Mouse (Mus musculus) central nervous system, embryonic 11.5 days (tissue): ENCODE measurements around the gene Aip. TPM values are rescaled to one million over a fixed set of nuclear protein-coding genes. Genes with fewer than 3 reads are reported as not detected.

ENCODE experiments used
- polyA plus RNA-seq: library from polyadenylated mRNA; depleted of rRNA; stranded (reverse); fragments of >200 nt; gene quantifications from 2 replicates; pipeline ENCODE4 v1.2.3, GENCODE M21; 2012; rRNA removed

Gene Aip
- polyA plus RNA-seq = 53.3 and 100 TPM in 2 replicates

DNA sequence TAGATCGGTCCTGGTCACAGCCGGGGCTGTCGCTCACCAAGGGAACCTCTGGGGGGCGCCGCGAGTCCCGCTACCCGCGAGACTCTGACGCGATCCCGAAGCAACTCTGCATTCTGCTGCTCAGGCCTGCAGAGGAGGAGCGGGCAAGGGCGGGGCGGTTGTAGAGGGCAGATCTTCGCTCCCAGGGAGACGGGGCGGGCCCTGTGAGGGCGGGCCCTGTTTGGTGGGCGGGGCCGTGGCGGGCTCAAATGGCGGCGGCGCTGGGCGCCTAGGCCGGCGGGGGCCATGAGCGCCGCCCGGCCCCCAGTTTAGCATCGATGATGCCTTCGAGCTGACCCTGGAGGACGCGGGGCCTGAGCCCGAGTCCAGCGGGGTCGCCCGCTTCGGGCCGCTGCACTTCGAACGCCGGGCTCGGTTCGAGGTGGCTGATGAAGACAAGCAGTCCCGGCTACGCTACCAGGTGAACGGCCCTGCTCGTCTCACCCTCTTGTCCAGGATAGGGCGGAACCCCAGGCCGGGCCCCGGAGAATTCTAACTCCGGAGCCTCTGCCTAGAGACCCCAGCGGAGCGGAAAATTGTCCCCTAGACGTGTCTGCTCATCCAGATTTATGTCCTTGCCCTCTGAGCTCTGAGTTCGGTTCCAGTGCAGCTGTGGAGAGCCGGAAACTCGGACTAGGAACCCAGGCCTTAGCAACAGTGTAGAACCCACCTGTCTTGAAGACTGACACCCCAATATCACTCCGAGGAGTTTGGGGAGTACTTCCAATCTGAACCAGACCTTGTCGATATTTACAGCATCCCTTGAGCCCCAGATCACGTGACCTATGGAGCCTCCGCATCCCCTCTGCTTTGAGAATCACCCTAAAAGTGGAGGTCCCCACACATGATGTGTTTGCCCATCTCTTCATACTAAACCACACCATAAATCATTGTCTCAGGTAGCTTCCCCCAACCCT lies at the start of gene Aip:
Gene Aip, minus strand, starts transcription at position 118 of the 956 bp plus-strand sequence.

GRCm38 (mm10) chr19:4162646-4163542 lies 37.2 kb upstream of the Aip start, which contains the start of gene Rps6kb2:
TSS of gene Rps6kb2 (minus strand) at chr19:4163354.

GRCm38 (mm10) chr19:4153232-4153654 lies 27.6 kb upstream of the Aip start, which contains the start of gene Ptprcap:
TSS of gene Ptprcap (plus strand) at chr19:4153604.

GRCm38 (mm10) chr19:4148491-4148806 lies 22.8 kb upstream of the Aip start, which contains the start of gene Coro1b:
TSS of gene Coro1b (plus strand) at chr19:4148619.

GRCm38 (mm10) chr19:4143759-4144268 lies 18.2 kb upstream of the Aip start, which contains the start of gene Cabp4:
TSS of gene Cabp4 (minus strand) at chr19:4144033.

GRCm38 (mm10) chr19:4139446-4139845 lies 13.8 kb upstream of the Aip start, which contains the start of gene Gpr152:
TSS of gene Gpr152 (plus strand) at chr19:4139787.

GRCm38 (mm10) chr19:4099837-4100717 lies 25.6 kb downstream of the Aip start, which contains the start of gene Pitpnm1:
TSS of gene Pitpnm1 (plus strand) at chr19:4099998.

GRCm38 (mm10) chr19:4096642-4097440 lies 28.8 kb downstream of the Aip start, which contains the start of gene Cdk2ap2:
TSS of gene Cdk2ap2 (plus strand) at chr19:4097182.

DNA sequence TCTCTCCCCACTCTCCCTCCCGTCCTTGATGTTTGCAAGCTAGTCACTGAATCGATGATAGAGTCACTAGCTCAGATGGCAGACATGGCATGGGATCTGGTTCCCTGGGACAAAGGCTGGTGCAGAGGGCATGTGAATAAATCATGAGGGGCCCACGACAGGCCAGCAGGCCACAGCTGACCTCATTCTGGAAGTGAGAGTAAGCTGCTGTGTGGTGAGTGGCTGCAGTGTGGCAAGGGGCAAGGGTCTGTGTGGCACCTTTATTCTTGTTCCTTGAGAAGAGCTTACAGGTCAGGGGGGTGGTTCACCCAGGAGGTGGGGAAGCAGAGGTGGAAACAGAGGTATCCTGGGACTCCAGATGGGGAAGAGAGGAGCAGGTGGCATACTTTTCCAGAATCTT lies 44.3 kb downstream of the Aip start, which contains the start of gene Cabp2:
Gene Cabp2, plus strand, starts transcription at position 185 of the 400 bp plus-strand sequence.

Other genes with a start within 250 kb of the Aip start
- gene Tcirg1, start 218.7 kb downstream of the Aip start, polyA plus RNA-seq = 65.9 and 66.2 TPM in 2 replicates
- 142 and 207 TPM in 2 replicates for gene Ndufs8, start 213.1 kb downstream of the Aip start, polyA plus RNA-seq
- gene Aldh3b1, start 196.1 kb downstream of the Aip start, polyA plus RNA-seq = 0.60 and 0.68 TPM in 2 replicates
- 8.5 and 11.6 TPM in 2 replicates for gene Unc93b1, start 190.7 kb downstream of the Aip start, polyA plus RNA-seq
- not detected in 2 replicates for gene Aldh3b3, start 167.2 kb downstream of the Aip start, polyA plus RNA-seq
- 0.38 and 0.76 TPM in 2 replicates for gene Aldh3b2, start 153.5 kb downstream of the Aip start, polyA plus RNA-seq
- gene Acy3, start 139.3 kb downstream of the Aip start, polyA plus RNA-seq = 2.2 and 3.4 TPM in 2 replicates
- 0.11 and 0.15 TPM in 2 replicates for gene Tbx10, start 133.1 kb downstream of the Aip start, polyA plus RNA-seq
- gene Nudt8, start 125.3 kb downstream of the Aip start, polyA plus RNA-seq = 4.7 and 10.6 TPM in 2 replicates
- gene Gm49405, start 125.2 kb downstream of the Aip start, polyA plus RNA-seq = 2.9 and 4.4 TPM in 2 replicates
- gene Doc2g, start 122.5 kb downstream of the Aip start, polyA plus RNA-seq = 8.2 and 13.0 TPM in 2 replicates
- 153 and 167 TPM in 2 replicates for gene Ndufv1, start 113.1 kb downstream of the Aip start, polyA plus RNA-seq
- gene Gstp1, start 87.9 kb downstream of the Aip start, polyA plus RNA-seq = 218 and 263 TPM in 2 replicates
- 0.24 and 9.3 TPM in 2 replicates for gene Gstp2, start 79.8 kb downstream of the Aip start, polyA plus RNA-seq
- gene Gstp3, start 66.3 kb downstream of the Aip start, polyA plus RNA-seq = 0.98 and 2.2 TPM in 2 replicates
- 0.07 TPM in 1 of 2 replicates, not detected in the other for gene Cabp2, start 44.3 kb downstream of the Aip start, polyA plus RNA-seq
- 33.8 and 35.4 TPM in 2 replicates for gene Cdk2ap2, start 28.7 kb downstream of the Aip start, polyA plus RNA-seq
- gene Pitpnm1, start 25.9 kb downstream of the Aip start, polyA plus RNA-seq = 23.9 and 25.8 TPM in 2 replicates
- 0.02 and 0.06 TPM in 2 replicates for gene Gpr152, start 13.9 kb upstream of the Aip start, polyA plus RNA-seq
- gene Cabp4, start 18.2 kb upstream of the Aip start, polyA plus RNA-seq = 0.05 and 0.11 TPM in 2 replicates
- gene Coro1b, start 22.8 kb upstream of the Aip start, polyA plus RNA-seq = 168 and 188 TPM in 2 replicates
- gene Ptprcap, start 27.7 kb upstream of the Aip start, polyA plus RNA-seq = 2.7 and 3.3 TPM in 2 replicates
- 51.0 and 60.7 TPM in 2 replicates for gene Rps6kb2, start 37.5 kb upstream of the Aip start, polyA plus RNA-seq
- gene Carns1, start 49.6 kb upstream of the Aip start, polyA plus RNA-seq = 3.5 and 4.1 TPM in 2 replicates
- 1.8 and 2.9 TPM in 2 replicates for gene Tbc1d10c, start 65.4 kb upstream of the Aip start, polyA plus RNA-seq
- 375 and 508 TPM in 2 replicates for gene Ppp1ca, start 66.2 kb upstream of the Aip start, polyA plus RNA-seq
- 37.9 and 54.0 TPM in 2 replicates for gene Rad9a, start 75.8 kb upstream of the Aip start, polyA plus RNA-seq
- gene Clcf1, start 88.4 kb upstream of the Aip start, polyA plus RNA-seq = 2.9 and 11.1 TPM in 2 replicates
- not detected in 2 replicates for gene AC109138.7, start 88.5 kb upstream of the Aip start, polyA plus RNA-seq
- 11.8 and 19.7 TPM in 2 replicates for gene Pold4, start 106.0 kb upstream of the Aip start, polyA plus RNA-seq
- gene Ssh3, start 143.3 kb upstream of the Aip start, polyA plus RNA-seq = 14.4 and 16.9 TPM in 2 replicates
- 16.2 and 18.8 TPM in 2 replicates for gene Ankrd13d, start 157.3 kb upstream of the Aip start, polyA plus RNA-seq
- 71.3 and 119 TPM in 2 replicates for gene Grk2, start 180.4 kb upstream of the Aip start, polyA plus RNA-seq